Mouse (Mus musculus): ENCODE measurements around the gene Nlgn3.

DNA sequence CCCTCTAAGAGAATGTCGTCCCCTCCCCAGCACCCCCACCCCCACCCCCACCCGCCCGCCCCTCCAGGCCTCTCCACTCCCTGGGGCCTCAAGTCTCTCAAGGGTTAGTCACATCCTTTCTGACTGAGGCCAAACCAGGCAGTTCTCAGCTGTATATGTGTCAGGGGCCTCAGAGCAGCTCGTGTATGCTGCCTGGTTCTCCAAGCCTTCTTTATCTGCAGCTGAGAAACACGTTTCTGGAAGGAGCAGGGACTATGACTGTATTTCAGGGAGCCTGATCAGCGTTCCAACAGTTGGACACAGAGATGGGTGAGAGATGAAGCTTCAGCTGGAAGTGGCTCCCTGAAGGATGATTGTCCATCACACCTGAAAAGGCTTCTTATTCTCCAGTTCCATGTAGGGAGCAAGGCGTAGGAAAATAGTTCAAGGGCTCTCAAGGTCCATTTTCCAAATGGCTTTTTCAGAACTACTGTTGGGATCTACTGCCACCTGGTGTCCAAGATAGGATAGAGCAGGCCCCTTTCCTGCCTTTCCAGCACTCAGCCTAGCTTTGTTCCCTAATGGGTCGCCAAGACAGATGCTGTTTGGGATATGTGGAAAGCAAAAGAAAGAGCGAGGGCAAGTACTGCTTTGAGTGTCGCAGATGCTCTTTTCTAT, 30.5 kb downstream of the Nlgn3 start:
- TF ChIP-seq CTCF (IDR thresholded peaks at IDR 0.05; ENCODE audit: low read depth) (peak; percentile 89), EP300 (optimal IDR thresholded peaks at IDR 0.05) (no peak)

All from stomach, postnatal 0 days (tissue).